Mouse (Mus musculus) megakaryocyte, embryonic 14.5 days (primary cell): ENCODE data around the gene Fgf9.

Source experiments
- FLI1 ChIP-seq: IDR thresholded peaks from 2 replicates; pipeline ENCODE4 v1.6.1; 2012; ENCODE audit warnings: low read length, inconsistent platforms, mixed read lengths
- GATA1 ChIP-seq: IDR thresholded peaks from 3 replicates; pipeline ENCODE4 v1.6.1; 2012; ENCODE audit warnings: mixed read lengths, low read length, inconsistent platforms, borderline replicate concordance

DNA sequence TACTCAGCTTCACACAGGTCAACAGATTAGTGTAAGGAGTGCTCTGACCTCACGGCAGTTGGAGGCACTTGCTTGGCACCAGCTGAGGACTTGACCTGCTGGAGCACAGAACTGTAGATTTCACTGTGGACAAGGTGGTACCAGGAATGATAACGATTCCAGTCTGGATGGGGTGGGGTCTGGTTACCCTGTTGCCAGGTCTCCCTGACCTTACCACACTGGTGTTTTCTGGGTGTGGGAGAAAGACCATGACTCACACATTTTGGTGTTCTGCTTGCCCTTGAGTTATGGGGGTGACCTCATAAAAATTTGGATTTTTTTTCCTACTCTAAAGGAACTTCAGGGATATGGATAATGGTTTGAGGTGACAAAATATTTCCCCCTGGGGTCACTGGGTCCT lies 9.1 kb downstream of the Fgf9 start:
- TF ChIP-seq GATA1 (no peak), FLI1 (no peak)
